Mouse (Mus musculus) C2C12 (cell line): Measurements from ENCODE around the gene Lin7c.

ENCODE experiments used
- CEBPB ChIP-seq: IDR thresholded peaks from one replicate; pipeline ENCODE4 v1.6.1; 2011; ENCODE audit warnings: low read depth, mild to moderate bottlenecking, control low read depth, moderate library complexity
- CTCF ChIP-seq: IDR thresholded peaks from one replicate; pipeline ENCODE4 v1.5.1; 2011; ENCODE audit not compliant: control insufficient read depth, insufficient read depth, insufficient read length
- FOSL1 ChIP-seq: IDR thresholded peaks from one replicate; pipeline ENCODE4 v1.8.0; 2011; ENCODE audit warnings: mild to moderate bottlenecking, low read length; ENCODE audit not compliant: poor library complexity, insufficient read depth, severe bottlenecking

DNA sequence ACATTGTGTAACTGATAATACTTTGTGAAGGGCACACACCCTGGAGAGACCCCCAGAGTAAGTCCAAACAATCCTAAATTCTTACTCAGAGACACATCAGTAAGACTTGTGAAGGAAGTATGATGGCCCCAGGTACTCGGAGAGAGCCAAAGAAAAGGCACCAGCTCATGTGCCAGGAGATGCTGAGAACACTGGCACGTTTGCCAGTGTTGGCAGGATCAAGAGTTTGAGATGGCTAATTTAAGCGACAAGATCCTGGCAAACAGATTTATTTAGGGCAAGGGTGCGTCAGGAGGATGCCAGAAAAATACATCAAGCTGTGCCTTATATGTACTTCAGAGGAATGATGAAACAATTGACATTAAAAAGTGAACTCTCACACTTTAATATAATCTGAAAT is 6.1 kb upstream of the Lin7c start:
- TF ChIP-seq CTCF (no peak), CEBPB (no peak), FOSL1 (no peak)
